ENCODE assay signal across 17 mouse cellular contexts in the genomic region with DNA sequence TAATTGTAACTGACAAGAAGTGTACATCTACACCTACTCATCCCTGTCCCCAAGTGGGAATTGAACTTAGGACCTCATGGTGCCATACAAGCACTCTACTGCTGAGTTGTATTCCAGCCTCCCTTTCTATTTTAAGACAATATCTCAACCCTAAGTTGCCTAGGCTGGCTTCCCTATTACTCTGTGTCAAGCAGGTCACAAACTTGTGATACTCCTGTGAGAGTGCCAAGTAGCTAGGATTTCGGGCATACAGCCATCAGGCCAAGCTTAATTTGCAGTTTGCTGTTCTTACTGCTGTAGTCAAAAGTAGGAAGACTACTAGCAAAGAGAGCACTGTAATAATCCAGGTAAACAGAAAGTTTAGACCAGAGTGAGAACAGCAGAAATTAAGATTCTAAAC. TPM values are rescaled to one million over a fixed set of nuclear protein-coding genes. Genes with fewer than 3 reads are reported as not detected.
A peak's percentile ranks its signal among the peaks of the same experiment; 100 is the strongest.
DNase-seq lines count a peak whose midpoint lies in the region; ATAC-seq lines count a peak whose summit lies in the region.
"Had no signal": no experiment of that assay in that cellular context is flagged by ENCODE, and none has a peak within 500 bp of the region (broad histone marks: within the 10 kb centered on the region; RNA-seq: fewer than 3 reads in every experiment).

No protein-coding gene starts in this region.

- DNase-seq in heart, adult 18-20 months = peak; percentile 75 to 79
- DNase-seq in adipocyte (ENCODE audit: low spot score) = peak; percentile 84
- DNase-seq in gastrocnemius, postnatal 14 days = peak; percentile 57
- DNase-seq in heart, postnatal 10 days = peak; percentile 74 to 79
- DNase-seq in embryo, embryonic 9.5 days (ENCODE audit: extremely low spot score) = no peak
- DNase-seq: adrenal gland, adult 8-10 months; cerebellum, adult 9-11 months; forebrain, postnatal 0 days; kidney, postnatal 4 days; left cerebral cortex, postnatal 4 days had no signal

- H3K4me2 ChIP-seq in heart, embryonic 11.5 days = no peak overlapping the region
- H3K4me2 ChIP-seq in hindbrain, embryonic 16.5 days (ENCODE audit: low read length) = no peak overlapping the region
- no peak overlapping the region for H3K4me2 ChIP-seq in midbrain, embryonic 16.5 days (ENCODE audit: low read length)
- H3K4me2 ChIP-seq: hindbrain, embryonic 14.5 days; liver, embryonic 12.5 days; lung, embryonic 15.5 days had no signal

- WGBS in heart, embryonic 11.5 days (ENCODE audit: insufficient replicate concordance) = 86% methylated on average over 1 of the region's 1 CpGs
- WGBS in hindbrain, embryonic 16.5 days = 95% methylated on average over 1 of the region's 1 CpGs
- 91% methylated on average over 1 of the region's 1 CpGs for WGBS in midbrain, embryonic 16.5 days

- H3K9ac ChIP-seq in heart, embryonic 11.5 days (ENCODE audit: low read depth, low read length) = no peak overlapping the region
- H3K9ac ChIP-seq in hindbrain, embryonic 16.5 days (ENCODE audit: low read depth, low read length) = no peak overlapping the region
- H3K9ac ChIP-seq in midbrain, embryonic 16.5 days (ENCODE audit: low read depth, low read length) = no peak overlapping the region
- H3K9ac ChIP-seq: forebrain, postnatal 0 days; hindbrain, embryonic 14.5 days; liver, embryonic 12.5 days; lung, embryonic 15.5 days had no signal

- H3K36me3 ChIP-seq in heart, embryonic 11.5 days (ENCODE audit: control insufficient read depth, insufficient read depth, low read length) = peaks cover 26% of the 10 kb centered on the region
- peaks cover 32% of the 10 kb centered on the region for H3K36me3 ChIP-seq in hindbrain, embryonic 16.5 days (ENCODE audit: control insufficient read depth, insufficient read depth, low read length)
- peaks cover 30% of the 10 kb centered on the region for H3K36me3 ChIP-seq in midbrain, embryonic 16.5 days (ENCODE audit: control insufficient read depth, insufficient read depth, low read length)

- no peaks in the 10 kb centered on the region for H3K27me3 ChIP-seq in heart, embryonic 11.5 days (ENCODE audit: control insufficient read depth, insufficient read depth, low read length)
- H3K27me3 ChIP-seq in hindbrain, embryonic 16.5 days (replicated peaks; ENCODE audit: control insufficient read depth, insufficient read depth, low read length) = no peaks in the 10 kb centered on the region
- no peaks in the 10 kb centered on the region for H3K27me3 ChIP-seq in midbrain, embryonic 16.5 days (ENCODE audit: control insufficient read depth, insufficient read depth, low read depth, low read length)
- H3K27me3 ChIP-seq: liver, embryonic 12.5 days; lung, embryonic 15.5 days had no signal

- no peaks in the 10 kb centered on the region for H3K4me1 ChIP-seq in heart, embryonic 11.5 days (ENCODE audit: control insufficient read depth, insufficient read depth, low read length)
- H3K4me1 ChIP-seq in hindbrain, embryonic 16.5 days (ENCODE audit: control insufficient read depth, insufficient read depth, low read depth, low read length) = no peaks in the 10 kb centered on the region
- no peaks in the 10 kb centered on the region for H3K4me1 ChIP-seq in midbrain, embryonic 16.5 days (ENCODE audit: control insufficient read depth, insufficient read depth, low read length)
- H3K4me1 ChIP-seq: lung, embryonic 15.5 days had no signal

- H3K9me3 ChIP-seq in heart, embryonic 11.5 days (replicated peaks; ENCODE audit: control insufficient read depth, low read length) = no peaks in the 10 kb centered on the region
- no peaks in the 10 kb centered on the region for H3K9me3 ChIP-seq in hindbrain, embryonic 16.5 days (ENCODE audit: control insufficient read depth, low read length)
- no peaks in the 10 kb centered on the region for H3K9me3 ChIP-seq in midbrain, embryonic 16.5 days (replicated peaks; ENCODE audit: control insufficient read depth, low read length, poor library complexity, severe bottlenecking)
- H3K9me3 ChIP-seq: liver, embryonic 12.5 days; lung, embryonic 15.5 days had no signal

- no peak overlapping the region for H3K4me3 ChIP-seq in heart, embryonic 11.5 days (ENCODE audit: low read depth, low read length)
- no peak overlapping the region for H3K4me3 ChIP-seq in hindbrain, embryonic 16.5 days (ENCODE audit: low read length)
- no peak overlapping the region for H3K4me3 ChIP-seq in midbrain, embryonic 16.5 days (ENCODE audit: low read depth, low read length)
- H3K4me3 ChIP-seq: liver, embryonic 12.5 days; lung, embryonic 15.5 days had no signal

- H3K27ac ChIP-seq in heart, embryonic 11.5 days (ENCODE audit: low read depth, low read length) = no peak overlapping the region
- no peak overlapping the region for H3K27ac ChIP-seq in hindbrain, embryonic 16.5 days (ENCODE audit: low read depth, low read length)
- no peak overlapping the region for H3K27ac ChIP-seq in midbrain, embryonic 16.5 days (ENCODE audit: low read length)
- H3K27ac ChIP-seq: hindbrain, embryonic 14.5 days; liver, embryonic 12.5 days; lung, embryonic 15.5 days had no signal

- ATAC-seq in heart, embryonic 11.5 days (replicated peaks; ENCODE audit: insufficient number of reproducible peaks, low FRiP score, low TSS enrichment) = no peak
- ATAC-seq in hindbrain, embryonic 16.5 days = no peak
- ATAC-seq in midbrain, embryonic 16.5 days = no peak
- ATAC-seq: forebrain, postnatal 0 days; intestine, postnatal 0 days; liver, embryonic 12.5 days had no signal

- intact Hi-C loops in gastrocnemius, postnatal 14 days (cut with DNase I; ENCODE audit: low total_unique reads) = no loop called here
- intact Hi-C loops in heart, postnatal 10 days (cut with DNase I) = no loop called here

RNA-seq across cellular contexts. Expression of a gene that starts 13.0 kb away (rescaled TPM):
- total RNA-seq in heart, adult 18-20 months (2021) = 10 to 100 TPM; 21.2 to 21.8 TPM
- 67.7 and 68.3 TPM in 2 replicates for polyA plus RNA-seq in heart, embryonic 11.5 days (2014; fragmentation: Nextera tagmentation; extraction: Ambion mirVana)
- total RNA-seq in gastrocnemius, postnatal 14 days (2021) = 10 to 100 TPM; 18.3 to 18.9 TPM
- total RNA-seq in heart, postnatal 10 days (2021) = 10 to 100 TPM; 27.7 to 30.5 TPM
- 87.5 and 102 TPM in 2 replicates for polyA plus RNA-seq in hindbrain, embryonic 16.5 days (2015; fragmentation: Nextera tagmentation; extraction: Ambion mirVana)
- 115 and 120 TPM in 2 replicates for polyA plus RNA-seq in midbrain, embryonic 16.5 days (2015; fragmentation: Nextera tagmentation; extraction: Ambion mirVana)

RNA-seq across cellular contexts. Expression of a gene that starts 35.5 kb away (rescaled TPM):
- 10 to 100 TPM; 37.4 to 38.6 TPM for total RNA-seq in heart, adult 18-20 months (2021)
- polyA plus RNA-seq in heart, embryonic 11.5 days (2014; fragmentation: Nextera tagmentation; extraction: Ambion mirVana) = 78.2 and 90.4 TPM in 2 replicates
- 10 to 100 TPM; 26.7 to 27.9 TPM for total RNA-seq in gastrocnemius, postnatal 14 days (2021)
- 10 to 100 TPM; 38.9 to 43.7 TPM for total RNA-seq in heart, postnatal 10 days (2021)
- 147 TPM in 2 replicates for polyA plus RNA-seq in hindbrain, embryonic 16.5 days (2015; fragmentation: Nextera tagmentation; extraction: Ambion mirVana)
- 157 and 161 TPM in 2 replicates for polyA plus RNA-seq in midbrain, embryonic 16.5 days (2015; fragmentation: Nextera tagmentation; extraction: Ambion mirVana)

RNA-seq across cellular contexts. Expression of a gene that starts 35.6 kb away (rescaled TPM):
- 100 to 1,000 TPM; 273 to 283 TPM for total RNA-seq in heart, adult 18-20 months (2021)
- 199 and 217 TPM in 2 replicates for polyA plus RNA-seq in heart, embryonic 11.5 days (2014; fragmentation: Nextera tagmentation; extraction: Ambion mirVana)
- total RNA-seq in gastrocnemius, postnatal 14 days (2021) = 100 to 1,000 TPM; 147 to 150 TPM
- total RNA-seq in heart, postnatal 10 days (2021) = 100 to 1,000 TPM; 202 to 209 TPM
- polyA plus RNA-seq in hindbrain, embryonic 16.5 days (2015; fragmentation: Nextera tagmentation; extraction: Ambion mirVana) = 182 and 191 TPM in 2 replicates
- 166 and 181 TPM in 2 replicates for polyA plus RNA-seq in midbrain, embryonic 16.5 days (2015; fragmentation: Nextera tagmentation; extraction: Ambion mirVana)
